Mouse (Mus musculus): ENCODE data around the gene Itga10. TPM values are rescaled to one million over a fixed set of nuclear protein-coding genes. Genes with fewer than 3 reads are reported as not detected.

The Itga10 gene
- total and polyA plus RNA-seq, 2 experiments from 2014 or later = 0.57 to 2.8 TPM

DNA sequence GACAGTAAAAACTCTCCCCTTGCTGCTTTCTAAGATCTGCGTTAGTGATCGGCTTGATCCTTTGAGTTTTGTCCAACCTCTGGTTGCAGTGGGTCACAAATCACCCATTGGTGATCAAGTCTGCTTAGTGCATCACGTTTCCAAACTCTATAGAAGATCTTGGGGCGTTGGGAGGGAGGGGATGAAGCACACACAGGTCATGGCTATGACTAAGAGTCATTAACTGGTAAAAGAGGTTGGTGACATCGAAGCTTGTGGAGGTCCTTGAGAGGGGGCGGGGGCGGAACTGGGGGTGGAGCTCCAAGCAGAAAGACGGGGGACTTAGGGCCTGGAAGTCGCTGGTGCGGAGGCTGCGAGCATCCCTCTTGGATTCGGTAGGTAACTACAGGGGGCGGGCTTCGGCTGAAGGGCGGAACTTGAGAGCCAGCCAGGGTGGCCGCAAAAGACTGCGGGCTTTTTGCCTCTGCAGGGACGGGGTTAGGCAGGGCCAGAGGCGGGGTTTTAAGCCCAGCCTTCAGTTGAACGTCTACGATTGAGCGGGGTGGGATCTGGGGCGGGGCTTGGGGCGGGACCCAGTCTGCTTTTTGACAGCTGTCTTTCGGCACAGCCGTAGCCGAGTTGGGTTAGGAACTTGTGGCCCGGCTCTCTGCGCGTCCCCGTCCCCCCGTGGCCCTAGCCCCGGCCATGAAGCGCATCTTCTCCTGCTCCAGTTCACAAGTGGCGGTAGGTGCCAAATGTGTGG is 24.5 kb downstream of the Itga10 start, which contains the start of gene Ankrd35:
TSS of gene Ankrd35 (plus strand) at position 405 of the 742 bp plus-strand sequence.
- 4% methylated on average over 35 of the region's 35 CpGs for WGBS
- ATAC-seq = peak; percentile 95
- no peaks in the 10 kb centered on the region for H3K27me3 ChIP-seq (ENCODE audit: insufficient read depth, low read length)
- H3K4me3 ChIP-seq (ENCODE audit: low read depth, low read length) = peak within 1 kb of the TSS; percentile 46
- no peaks in the 10 kb centered on the region for H3K9me3 ChIP-seq (ENCODE audit: low read length)
- peak; percentile 48 for TF ChIP-seq CTCF (IDR thresholded peaks at IDR 0.05; ENCODE audit: low read depth)
- H3K27ac ChIP-seq (ENCODE audit: low read depth, low read length) = no peak within 1 kb of the TSS
- DNase-seq = peak; percentile 75
- H3K36me3 ChIP-seq (ENCODE audit: insufficient read depth) = no peaks in the 10 kb centered on the region
- H3K9ac ChIP-seq = peak within 1 kb of the TSS; percentile 44
- H3K4me2 ChIP-seq (ENCODE audit: low read depth) = peak within 1 kb of the TSS; percentile 55
- no peaks in the 10 kb centered on the region for H3K4me1 ChIP-seq (ENCODE audit: insufficient read depth)

DNA sequence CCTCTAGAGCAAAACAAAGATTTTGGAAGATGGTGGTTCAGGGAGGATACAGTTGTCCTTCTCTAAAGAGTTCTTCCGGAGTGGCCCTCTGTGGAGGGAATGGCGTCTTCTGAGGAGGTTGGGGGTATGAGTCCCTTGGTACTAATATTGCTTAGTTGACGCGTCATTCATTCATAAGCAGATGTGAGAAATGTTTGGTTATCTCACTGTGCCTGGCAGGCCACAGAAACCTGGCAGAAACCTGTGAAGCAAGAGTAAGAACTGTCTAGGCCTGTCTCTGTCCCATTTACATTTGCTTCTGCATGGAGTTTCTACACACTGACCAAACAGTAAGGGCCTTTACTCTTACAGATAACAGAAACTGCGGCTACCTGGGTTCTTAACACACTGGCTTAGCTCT is 26.1 kb downstream of the Itga10 start:
- H3K4me2 ChIP-seq (ENCODE audit: low read depth) = no peak overlapping the region

DNA sequence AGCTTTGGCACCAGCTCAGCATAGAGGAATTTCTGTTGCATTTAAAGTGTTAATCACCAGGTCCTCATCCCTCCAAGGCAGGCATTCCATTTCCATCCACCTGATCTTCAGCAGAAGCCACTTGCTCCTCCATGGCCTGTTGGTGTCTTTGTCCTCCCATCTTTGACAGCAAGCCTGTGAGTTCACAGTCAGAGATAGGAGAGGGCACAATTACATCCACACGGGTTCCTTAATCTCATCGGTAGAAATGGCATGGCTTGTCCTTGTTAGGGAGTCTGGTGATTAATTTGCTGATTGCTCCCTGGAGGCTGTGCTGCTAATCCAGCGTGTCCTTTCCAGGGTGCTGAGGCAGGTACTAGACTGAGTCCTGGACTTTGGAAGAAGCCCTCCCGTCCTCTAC is 28.1 kb downstream of the Itga10 start:
- H3K27me3 ChIP-seq (ENCODE audit: insufficient read depth, low read length) = no peaks in the 10 kb centered on the region
- TF ChIP-seq CTCF (IDR thresholded peaks at IDR 0.05; ENCODE audit: low read depth) = no peak
- no peak overlapping the region for H3K4me2 ChIP-seq (ENCODE audit: low read depth)
- WGBS = 64% methylated on average over 4 of the region's 4 CpGs
- H3K4me3 ChIP-seq (ENCODE audit: low read depth, low read length) = no peak overlapping the region
- H3K9ac ChIP-seq = no peak overlapping the region
- no peaks in the 10 kb centered on the region for H3K9me3 ChIP-seq (ENCODE audit: low read length)
- H3K27ac ChIP-seq (ENCODE audit: low read depth, low read length) = no peak overlapping the region
- no peaks in the 10 kb centered on the region for H3K36me3 ChIP-seq (ENCODE audit: insufficient read depth)
- no peak for ATAC-seq
- no peak for DNase-seq
- H3K4me1 ChIP-seq (ENCODE audit: insufficient read depth) = no peaks in the 10 kb centered on the region

More for the DNA sequence above, 26.1 kb downstream of the Itga10 start:
- H3K27ac ChIP-seq (ENCODE audit: low read depth, low read length) = no peak overlapping the region
- DNase-seq (no peak), ATAC-seq (no peak)
- H3K4me1 ChIP-seq (ENCODE audit: insufficient read depth) = no peaks in the 10 kb centered on the region
- no peak overlapping the region for H3K4me3 ChIP-seq (ENCODE audit: low read depth, low read length)
- H3K36me3 ChIP-seq (ENCODE audit: insufficient read depth) = no peaks in the 10 kb centered on the region
- no peak for TF ChIP-seq CTCF (IDR thresholded peaks at IDR 0.05; ENCODE audit: low read depth)
- 94% methylated on average over 5 of the region's 5 CpGs for WGBS
- no peak overlapping the region for H3K9ac ChIP-seq
- no peaks in the 10 kb centered on the region for H3K27me3 ChIP-seq (ENCODE audit: insufficient read depth, low read length)
- H3K9me3 ChIP-seq (ENCODE audit: low read length) = no peaks in the 10 kb centered on the region

DNA sequence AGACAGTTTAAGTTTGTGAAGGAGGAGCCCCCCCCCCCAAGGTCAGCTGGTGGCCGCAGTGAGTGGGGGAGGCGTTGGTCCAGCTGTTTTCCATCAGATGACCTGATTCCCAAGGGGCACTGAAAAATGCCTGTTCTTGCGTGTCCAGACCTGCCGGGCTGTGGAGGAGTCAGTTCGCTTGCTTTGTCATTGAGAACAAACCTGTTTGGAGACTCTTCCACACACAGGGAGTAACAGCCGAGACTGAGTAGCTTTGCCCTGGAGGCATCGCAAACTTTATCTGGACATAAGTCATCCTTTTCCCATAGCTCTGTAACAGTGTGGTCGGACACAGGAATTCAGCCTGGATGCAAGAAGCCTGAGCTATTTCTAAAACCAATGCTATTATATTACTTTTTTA is 29.1 kb downstream of the Itga10 start:
- WGBS = 83% methylated on average over 8 of the region's 8 CpGs

DNA sequence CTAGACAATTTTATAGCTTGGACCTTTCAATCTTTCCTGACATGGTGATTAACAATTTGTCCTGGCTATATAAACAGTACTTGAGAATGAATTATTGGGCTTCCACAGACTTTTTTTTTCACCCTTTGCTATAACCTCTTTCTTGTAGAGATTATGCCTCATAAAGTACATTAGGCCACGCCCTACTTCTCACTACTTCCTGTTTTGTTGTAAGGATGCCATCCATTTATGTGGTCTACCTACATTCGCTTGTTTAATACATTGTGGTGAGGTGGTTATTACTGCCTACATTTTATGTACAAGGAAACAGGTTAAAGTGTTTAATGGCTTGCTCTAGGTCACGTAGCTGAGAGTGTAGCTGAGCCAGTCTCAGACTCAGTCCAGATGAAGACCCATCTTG is 29.8 kb downstream of the Itga10 start:
- H3K4me2 ChIP-seq (ENCODE audit: low read depth) = no peak overlapping the region
- H3K4me3 ChIP-seq (ENCODE audit: low read depth, low read length) = no peak overlapping the region
- ATAC-seq (no peak), DNase-seq (no peak)
- H3K4me1 ChIP-seq (ENCODE audit: insufficient read depth) = peaks cover 3% of the 10 kb centered on the region; the same call in 1 of the 2 replicates
- H3K9me3 ChIP-seq (ENCODE audit: low read length) = no peaks in the 10 kb centered on the region
- WGBS = 80% methylated on average over 3 of the region's 3 CpGs
- H3K27ac ChIP-seq (ENCODE audit: low read depth, low read length) = no peak overlapping the region
- H3K27me3 ChIP-seq (ENCODE audit: insufficient read depth, low read length) = no peaks in the 10 kb centered on the region
- H3K9ac ChIP-seq = no peak overlapping the region
- no peak for TF ChIP-seq CTCF (IDR thresholded peaks at IDR 0.05; ENCODE audit: low read depth)
- H3K36me3 ChIP-seq (ENCODE audit: insufficient read depth) = no peaks in the 10 kb centered on the region

More for the DNA sequence above, 29.1 kb downstream of the Itga10 start:
- Histone ChIP-seq H3K27me3 (ENCODE audit: insufficient read depth, low read length) (no peaks in the 10 kb centered on the region), H3K9me3 (ENCODE audit: low read length) (no peaks in the 10 kb centered on the region), H3K27ac (ENCODE audit: low read depth, low read length) (no peak overlapping the region), H3K4me2 (ENCODE audit: low read depth) (no peak overlapping the region), H3K36me3 (ENCODE audit: insufficient read depth) (no peaks in the 10 kb centered on the region), H3K4me1 (ENCODE audit: insufficient read depth) (no peaks in the 10 kb centered on the region), H3K9ac (no peak overlapping the region), H3K4me3 (ENCODE audit: low read depth, low read length) (no peak overlapping the region)
- no peak for TF ChIP-seq CTCF (IDR thresholded peaks at IDR 0.05; ENCODE audit: low read depth)
- ATAC-seq = no peak
- no peak for DNase-seq

DNA sequence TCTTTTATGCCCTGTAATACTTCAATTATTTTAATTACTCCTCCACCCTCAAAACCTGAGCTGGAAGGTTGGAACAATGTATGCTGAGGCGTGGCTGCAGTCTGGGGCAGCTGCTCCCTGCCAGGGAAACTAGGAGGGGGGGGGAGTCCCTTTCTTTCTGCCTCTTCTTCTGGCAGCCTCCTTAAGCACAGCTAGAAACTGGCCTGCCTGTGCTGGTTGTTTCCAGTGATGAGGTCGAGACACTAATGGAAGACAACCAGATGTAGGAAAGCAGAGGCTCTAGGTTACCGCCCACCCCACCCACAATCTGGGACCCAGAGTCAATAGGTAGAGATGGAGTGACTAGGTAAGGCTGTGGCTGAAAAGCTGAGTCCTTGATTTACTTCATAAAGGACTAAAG is 30.3 kb downstream of the Itga10 start:
- ATAC-seq = no peak
- DNase-seq = no peak
- WGBS = 25% methylated on average over 3 of the region's 3 CpGs
- no peak for TF ChIP-seq CTCF (IDR thresholded peaks at IDR 0.05; ENCODE audit: low read depth)
- Histone ChIP-seq H3K4me3 (ENCODE audit: low read depth, low read length) (no peak overlapping the region), H3K4me2 (ENCODE audit: low read depth) (no peak overlapping the region), H3K9ac (no peak overlapping the region), H3K4me1 (ENCODE audit: insufficient read depth) (peaks cover 7% of the 10 kb centered on the region; the same call in 1 of the 2 replicates), H3K9me3 (ENCODE audit: low read length) (no peaks in the 10 kb centered on the region), H3K36me3 (ENCODE audit: insufficient read depth) (no peaks in the 10 kb centered on the region), H3K27me3 (ENCODE audit: insufficient read depth, low read length) (no peaks in the 10 kb centered on the region), H3K27ac (ENCODE audit: low read depth, low read length) (no peak overlapping the region)

DNA sequence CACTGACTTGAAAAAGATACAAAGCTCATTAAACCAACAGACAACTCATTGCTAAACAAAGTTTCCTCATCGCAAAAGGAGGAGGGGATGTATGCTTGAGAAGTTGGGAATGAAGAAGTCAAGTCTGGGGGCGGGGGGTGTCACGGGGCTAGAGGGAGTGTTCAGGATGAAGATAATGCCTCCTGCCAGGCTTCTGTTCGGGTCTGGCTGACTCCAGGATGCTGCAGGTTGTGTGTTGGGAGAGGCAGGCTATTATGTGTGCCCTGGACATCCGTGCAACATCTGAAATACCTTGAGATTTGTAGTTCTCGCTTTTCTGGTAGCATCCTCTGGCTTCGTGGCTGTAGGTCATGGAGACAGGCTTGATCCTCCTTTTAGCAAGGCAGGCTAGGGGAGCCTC is 33.1 kb downstream of the Itga10 start:
- DNase-seq (no peak), ATAC-seq (no peak)
- no peak for TF ChIP-seq CTCF (IDR thresholded peaks at IDR 0.05; ENCODE audit: low read depth)
- Histone ChIP-seq H3K9me3 (ENCODE audit: low read length) (no peaks in the 10 kb centered on the region), H3K4me1 (ENCODE audit: insufficient read depth) (peaks cover 7% of the 10 kb centered on the region; the same call in 1 of the 2 replicates), H3K27me3 (ENCODE audit: insufficient read depth, low read length) (no peaks in the 10 kb centered on the region), H3K36me3 (ENCODE audit: insufficient read depth) (no peaks in the 10 kb centered on the region), H3K4me3 (ENCODE audit: low read depth, low read length) (no peak overlapping the region), H3K9ac (no peak overlapping the region), H3K4me2 (ENCODE audit: low read depth) (no peak overlapping the region), H3K27ac (ENCODE audit: low read depth, low read length) (no peak overlapping the region)
- 63% methylated on average over 7 of the region's 7 CpGs for WGBS
